Mouse (Mus musculus) MEL (cell line): Measurements from ENCODE around the gene Lmod3.

Source experiments
- CTCF ChIP-seq, 3 experiments: IDR thresholded peaks in 2 of 3; conservative IDR thresholded peaks in 1 of 3; 2 replicates each; pipeline ENCODE4 v1.5.1; 2011 to 2012; ENCODE audit warnings: low read length in 3 of 3, low read depth in 2 of 3, mild to moderate bottlenecking in 2 of 3, improper control_type of control experiment in 1 of 3, inconsistent platforms in 1 of 3, mixed read lengths in 1 of 3, moderate library complexity in 1 of 3; ENCODE audit not compliant: control insufficient read depth in 1 of 3, insufficient read depth in 1 of 3, poor library complexity in 1 of 3, severe bottlenecking in 1 of 3
- ETS1 ChIP-seq: IDR thresholded peaks from 2 replicates; pipeline ENCODE4 v1.6.1; 2012; ENCODE audit warnings: low read depth, mild to moderate bottlenecking, inconsistent platforms, low read length, improper control_type of control experiment, moderate library complexity
- JUND ChIP-seq: IDR thresholded peaks from 2 replicates; pipeline ENCODE4 v1.6.1; 2011; ENCODE audit warnings: low read depth, mild to moderate bottlenecking, improper control_type of control experiment, low read length
- KAT2A ChIP-seq: conservative IDR thresholded peaks from 2 replicates; pipeline ENCODE4 v1.6.1; 2012; ENCODE audit warnings: low read depth, low read length, improper control_type of control experiment, inconsistent platforms
- SIN3A ChIP-seq: IDR thresholded peaks from 2 replicates; pipeline ENCODE4 v1.6.1; 2012; ENCODE audit warnings: low read length, improper control_type of control experiment, inconsistent platforms
- UBTF ChIP-seq: IDR thresholded peaks from 2 replicates; pipeline ENCODE4 v1.6.1; 2012; ENCODE audit warnings: low read depth, mild to moderate bottlenecking, inconsistent platforms, low read length, improper control_type of control experiment, moderate library complexity, borderline replicate concordance; ENCODE audit not compliant: insufficient read depth
- USF1 ChIP-seq: IDR thresholded peaks from 2 replicates; pipeline ENCODE4 v1.6.1; 2014; ENCODE audit warnings: low read depth, mild to moderate bottlenecking, inconsistent platforms, low read length, improper control_type of control experiment, moderate library complexity
- ZNF384 ChIP-seq: IDR thresholded peaks from 2 replicates; pipeline ENCODE4 v1.6.1; 2012; ENCODE audit warnings: low read depth, mild to moderate bottlenecking, inconsistent platforms, low read length, improper control_type of control experiment

GRCm38 (mm10) chr6:97223566-97223965, 29.0 kb downstream of the Lmod3 start:
- TF ChIP-seq ETS1 (no peak), CTCF (IDR thresholded peaks at IDR 0.05 in 2 of 3, conservative IDR thresholded peaks at IDR 0.05 in 1 of 3; ENCODE audit: control insufficient read depth in 1 of 3, insufficient read depth in 1 of 3, low read depth in 2 of 3, low read length in 3 of 3, poor library complexity in 1 of 3, severe bottlenecking in 1 of 3) (no peak), UBTF (no peak), JUND (no peak), USF1 (no peak), ZNF384 (no peak), SIN3A (no peak), KAT2A (no peak)
